Mouse (Mus musculus) stomach, postnatal 0 days (tissue): ENCODE measurements at regions not wholly inside any gene's neighbourhood (a gene's known extent, or its start where the extent isn't known, plus 50 kb on each side); places are given as distances from the start of the nearest gene placed in this dataset.

Experiments used
- ATAC-seq: fragments of 200-750 bp; cut with Nextera tagmentation; 2 replicates; pipeline ENCODE4 v1.8.0; 2017; ENCODE audit not compliant: low FRiP score, low TSS enrichment
- DNase-seq: peaks from one replicate; pipeline ENCODE4 v3.0.0-alpha.2; 2016; ENCODE audit warnings: low spot score
- H3K27ac ChIP-seq: fragments of 300-500 bp; sonication (generic); replicated peaks from 2 replicates; pipeline ENCODE4 v1.5.1; 2014; ENCODE audit warnings: mild to moderate bottlenecking, control low read depth
- H3K27me3 ChIP-seq: fragments of 300-500 bp; sonication (generic); 2 replicates; pipeline ENCODE4 v1.6.1; 2014; ENCODE audit warnings: low read length; ENCODE audit not compliant: control insufficient read depth, insufficient read depth
- H3K36me3 ChIP-seq: fragments of 300-500 bp; sonication (generic); 2 replicates; pipeline ENCODE4 v1.6.1; 2014; ENCODE audit warnings: low read length, mixed read lengths; ENCODE audit not compliant: control insufficient read depth, insufficient read depth
- H3K4me1 ChIP-seq: fragments of 300-500 bp; sonication (generic); replicated peaks from 2 replicates; pipeline ENCODE4 v1.6.1; 2014; ENCODE audit warnings: antibody characterized with exemption; ENCODE audit not compliant: control insufficient read depth, insufficient read depth
- H3K4me2 ChIP-seq: fragments of 300-500 bp; sonication (generic); replicated peaks from 2 replicates; pipeline ENCODE4 v1.6.1; 2014; ENCODE audit warnings: low read depth, mild to moderate bottlenecking, control low read depth, moderate library complexity
- H3K4me3 ChIP-seq: fragments of 300-500 bp; sonication (generic); 2 replicates; pipeline ENCODE4 v1.5.1; 2014; ENCODE audit warnings: low read depth, low read length, control low read depth
- H3K9ac ChIP-seq: fragments of 300-500 bp; sonication (generic); 2 replicates; pipeline ENCODE4 v1.6.1; 2014; ENCODE audit warnings: mild to moderate bottlenecking, low read length, control low read depth, mixed read lengths
- H3K9me3 ChIP-seq: fragments of 300-500 bp; sonication (generic); 2 replicates; pipeline ENCODE4 v1.6.1; 2016; ENCODE audit warnings: low read length; ENCODE audit not compliant: control insufficient read depth
- CTCF ChIP-seq: IDR thresholded peaks from 2 replicates; pipeline ENCODE4 v1.5.1; 2016; ENCODE audit warnings: antibody characterized with exemption, low read depth, mild to moderate bottlenecking, moderate library complexity
- EP300 ChIP-seq: optimal IDR thresholded peaks from 2 replicates; pipeline ENCODE3; 2016; ENCODE audit warnings: antibody characterized with exemption
- WGBS: fragments of 180-500 bp; shearing (Covaris S2); extraction: QIAGEN DNeasy Blood & Tissue Kit; methylation state at CpG from one replicate; pipeline ENCODE4 v1.1.7; 2014; 5-methylcytosine and 5-hydroxymethylcytosine counted together

DNA sequence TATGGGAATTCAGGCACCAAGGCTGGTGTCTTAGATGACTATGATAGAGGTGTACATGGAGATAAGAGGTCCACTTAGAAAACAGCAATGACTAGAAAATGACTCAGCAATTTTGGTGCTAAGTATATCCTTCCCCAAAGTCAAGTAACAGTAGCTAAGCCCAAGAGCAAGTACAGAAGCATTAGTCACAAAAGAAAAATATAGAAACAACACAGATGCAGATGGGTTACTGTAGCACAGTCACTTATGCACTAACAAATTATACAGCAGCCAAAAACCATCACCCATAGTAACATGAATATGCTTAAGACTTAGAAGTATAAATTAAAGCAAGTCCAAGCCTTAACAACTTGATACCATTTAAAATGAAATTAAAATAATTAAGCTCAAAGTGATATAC, 378.5 kb upstream of the Meis2 start:
- no peak overlapping the region for H3K27ac ChIP-seq
- no peak overlapping the region for H3K9ac ChIP-seq
- ATAC-seq (no peak), DNase-seq (no peak)
- H3K4me1 ChIP-seq, result no peaks in the 10 kb centered on the region
- no peak overlapping the region for H3K4me3 ChIP-seq
- no peaks in the 10 kb centered on the region for H3K9me3 ChIP-seq
- H3K36me3 ChIP-seq, result no peaks in the 10 kb centered on the region
- no peak for TF ChIP-seq CTCF
- no peak for TF ChIP-seq EP300
- H3K27me3 ChIP-seq, result no peaks in the 10 kb centered on the region
- no peak overlapping the region for H3K4me2 ChIP-seq

DNA sequence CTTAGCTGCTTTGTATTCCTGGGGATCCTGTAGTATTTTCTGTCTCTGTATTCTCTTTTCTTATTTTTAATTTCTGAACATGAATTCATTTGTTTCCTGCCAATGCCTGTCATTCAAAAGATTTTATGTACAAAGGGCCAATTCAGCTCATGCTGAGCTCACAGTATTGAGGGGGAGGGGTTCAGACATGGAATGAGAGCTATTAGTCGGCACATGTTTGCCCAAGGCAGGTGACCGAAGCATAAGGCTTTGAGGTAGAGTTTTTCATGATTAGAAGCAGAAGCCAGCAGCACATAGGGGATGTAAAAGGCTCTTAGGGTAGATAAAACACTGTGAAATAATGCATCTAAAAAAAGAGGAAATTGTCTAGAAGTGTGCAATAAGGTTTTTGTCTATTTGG, 374.6 kb upstream of the Meis2 start:
- H3K4me3 ChIP-seq, result no peak overlapping the region
- H3K36me3 ChIP-seq, result no peaks in the 10 kb centered on the region
- WGBS, result 41% methylated on average over 2 of the region's 2 CpGs
- H3K27ac ChIP-seq, result no peak overlapping the region
- ATAC-seq (no peak), DNase-seq (no peak)
- H3K4me1 ChIP-seq, result no peaks in the 10 kb centered on the region
- TF ChIP-seq CTCF (no peak), EP300 (no peak)
- no peaks in the 10 kb centered on the region for H3K27me3 ChIP-seq
- H3K9ac ChIP-seq, result no peak overlapping the region
- no peak overlapping the region for H3K4me2 ChIP-seq
- H3K9me3 ChIP-seq, result no peaks in the 10 kb centered on the region

DNA sequence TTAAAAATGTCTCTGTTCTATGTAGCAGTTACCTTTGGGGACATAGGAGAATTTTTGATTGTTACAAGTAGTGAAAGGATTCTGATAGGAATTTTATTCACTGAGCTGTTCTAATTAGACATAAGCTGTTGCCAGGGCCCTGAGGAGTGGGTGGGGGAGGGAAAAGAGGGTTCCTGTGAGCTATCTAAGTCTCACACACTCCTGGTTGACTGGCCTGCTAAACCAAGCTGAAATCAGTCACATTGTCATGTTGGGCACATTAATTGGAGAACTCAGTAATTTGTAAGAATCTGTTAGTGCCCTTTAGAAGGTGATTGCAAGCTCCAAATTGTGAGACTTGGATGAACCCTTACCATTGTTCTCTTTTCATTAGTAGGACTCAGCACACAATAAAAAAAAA, 367.8 kb upstream of the Meis2 start:
- DNase-seq, result no peak
- TF ChIP-seq CTCF, result no peak
- TF ChIP-seq EP300, result no peak

DNA sequence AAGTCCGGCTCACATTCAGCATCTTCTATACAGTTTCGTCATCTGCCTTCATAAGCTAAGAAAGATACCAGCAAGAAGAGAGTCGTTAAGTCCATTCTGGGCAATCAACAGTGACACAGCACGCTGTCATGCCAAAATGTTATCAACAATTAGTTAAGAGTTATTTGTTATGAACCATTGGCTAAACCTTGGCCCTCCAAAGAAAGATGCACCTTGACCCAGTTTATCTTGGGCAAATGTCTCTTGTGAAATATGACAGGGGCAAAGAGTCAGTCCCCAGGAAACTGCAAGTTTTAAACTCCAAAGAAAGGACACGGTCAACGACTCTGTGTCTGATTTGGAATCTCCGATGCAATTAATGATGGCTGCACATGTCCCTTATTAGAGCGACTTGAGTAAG, 358.5 kb upstream of the Meis2 start:
- H3K4me1 ChIP-seq, result no peaks in the 10 kb centered on the region
- no peaks in the 10 kb centered on the region; the same call in 1 of the 2 replicates for H3K27me3 ChIP-seq
- ATAC-seq, result no peak
- H3K9me3 ChIP-seq, result no peaks in the 10 kb centered on the region
- H3K4me3 ChIP-seq, result no peak overlapping the region
- DNase-seq, result no peak
- H3K4me2 ChIP-seq, result no peak overlapping the region
- TF ChIP-seq EP300 (no peak), CTCF (no peak)
- H3K36me3 ChIP-seq, result no peaks in the 10 kb centered on the region
- H3K9ac ChIP-seq, result no peak overlapping the region
- WGBS, result 84% methylated on average over 8 of the region's 8 CpGs
- H3K27ac ChIP-seq, result no peak overlapping the region

More for the DNA sequence above, 367.8 kb upstream of the Meis2 start:
- no peaks in the 10 kb centered on the region for H3K4me1 ChIP-seq
- no peak overlapping the region for H3K9ac ChIP-seq
- no peaks in the 10 kb centered on the region for H3K36me3 ChIP-seq
- ATAC-seq, result no peak
- no peak overlapping the region for H3K27ac ChIP-seq
- H3K27me3 ChIP-seq, result no peaks in the 10 kb centered on the region
- no peak overlapping the region for H3K4me2 ChIP-seq
- H3K4me3 ChIP-seq, result no peak overlapping the region
- no peaks in the 10 kb centered on the region for H3K9me3 ChIP-seq

DNA sequence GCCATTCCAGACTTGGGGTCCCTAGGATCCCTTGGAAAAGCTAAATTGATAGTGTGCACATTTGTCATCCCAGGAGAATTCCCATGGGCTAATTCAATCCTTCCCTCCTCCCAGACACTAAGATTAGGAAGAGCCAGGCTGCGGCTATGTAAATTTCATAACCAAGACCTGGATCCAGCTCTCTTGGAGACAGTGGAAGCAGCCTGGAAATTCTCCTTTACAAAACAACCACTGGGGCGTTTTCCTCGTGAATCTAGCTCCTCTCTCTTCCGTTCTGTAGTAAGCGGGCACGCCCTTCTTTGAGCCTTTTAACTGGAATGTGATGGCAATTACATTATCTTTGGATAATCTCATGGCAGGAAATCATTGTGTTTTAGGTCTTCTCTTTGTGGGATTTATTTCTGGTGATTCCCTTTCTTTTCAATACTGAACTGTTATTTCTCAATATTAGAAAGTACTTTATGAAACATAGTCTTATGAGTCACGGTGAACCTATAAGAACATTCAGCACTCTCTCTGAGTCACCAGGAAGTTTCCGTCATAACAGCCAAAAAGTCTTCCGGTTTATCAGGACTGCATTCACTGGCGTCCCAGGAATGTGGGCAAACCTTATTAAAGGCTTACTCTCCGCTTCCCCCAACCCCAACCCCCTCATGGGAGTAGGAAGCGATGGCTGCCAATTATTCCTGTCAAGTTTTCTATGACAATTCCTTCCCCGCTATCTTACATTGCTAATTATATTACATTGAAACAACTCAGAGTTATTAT, 352.0 kb upstream of the Meis2 start:
- TF ChIP-seq EP300 (no peak), CTCF (no peak)
- DNase-seq, result no peak

DNA sequence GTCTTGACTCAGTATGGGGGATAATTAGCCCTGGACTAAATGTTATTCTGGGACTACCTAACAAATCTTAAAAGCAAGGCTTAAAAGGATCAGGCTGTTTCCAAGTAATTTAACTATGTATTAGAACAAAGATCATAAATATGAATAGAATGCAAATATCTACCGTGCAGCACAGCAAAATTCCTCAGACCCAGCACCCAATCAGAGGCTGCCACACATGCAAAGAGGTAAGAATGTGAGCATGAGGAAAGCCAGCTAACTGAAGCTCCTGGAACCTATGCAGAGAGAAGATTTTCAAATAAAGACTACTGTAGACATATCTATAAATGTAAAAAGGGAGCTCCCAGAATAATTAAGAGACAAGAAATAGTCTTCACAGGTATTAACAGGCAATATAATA, 350.1 kb upstream of the Meis2 start:
- Histone ChIP-seq H3K9ac (no peak overlapping the region), H3K27ac (no peak overlapping the region), H3K27me3 (no peaks in the 10 kb centered on the region), H3K4me2 (no peak overlapping the region), H3K4me3 (no peak overlapping the region), H3K9me3 (no peaks in the 10 kb centered on the region), H3K4me1 (no peaks in the 10 kb centered on the region), H3K36me3 (no peaks in the 10 kb centered on the region)
- DNase-seq (no peak), ATAC-seq (no peak)
- TF ChIP-seq EP300 (no peak), CTCF (no peak)
- WGBS, result 46% methylated on average over 1 of the region's 1 CpGs

More for the DNA sequence above, 352.0 kb upstream of the Meis2 start:
- Histone ChIP-seq H3K27ac (no peak overlapping the region), H3K4me3 (no peak overlapping the region), H3K4me1 (no peaks in the 10 kb centered on the region), H3K27me3 (no peaks in the 10 kb centered on the region; the same call in 1 of the 2 replicates), H3K9ac (no peak overlapping the region), H3K9me3 (no peaks in the 10 kb centered on the region), H3K4me2 (no peak overlapping the region), H3K36me3 (no peaks in the 10 kb centered on the region)
- 61% methylated on average over 13 of the region's 13 CpGs for WGBS
- no peak for ATAC-seq
